Mouse (Mus musculus): ENCODE measurements around the gene Dnah14. TPM values are rescaled to one million over a fixed set of nuclear protein-coding genes. Genes with fewer than 3 reads are reported as not detected.
A peak's percentile ranks its signal among the peaks of the same experiment; 100 is the strongest.

The Dnah14 gene
- polyA plus RNA-seq, 1 experiment from 2014 or later, result 2.7 TPM

DNA sequence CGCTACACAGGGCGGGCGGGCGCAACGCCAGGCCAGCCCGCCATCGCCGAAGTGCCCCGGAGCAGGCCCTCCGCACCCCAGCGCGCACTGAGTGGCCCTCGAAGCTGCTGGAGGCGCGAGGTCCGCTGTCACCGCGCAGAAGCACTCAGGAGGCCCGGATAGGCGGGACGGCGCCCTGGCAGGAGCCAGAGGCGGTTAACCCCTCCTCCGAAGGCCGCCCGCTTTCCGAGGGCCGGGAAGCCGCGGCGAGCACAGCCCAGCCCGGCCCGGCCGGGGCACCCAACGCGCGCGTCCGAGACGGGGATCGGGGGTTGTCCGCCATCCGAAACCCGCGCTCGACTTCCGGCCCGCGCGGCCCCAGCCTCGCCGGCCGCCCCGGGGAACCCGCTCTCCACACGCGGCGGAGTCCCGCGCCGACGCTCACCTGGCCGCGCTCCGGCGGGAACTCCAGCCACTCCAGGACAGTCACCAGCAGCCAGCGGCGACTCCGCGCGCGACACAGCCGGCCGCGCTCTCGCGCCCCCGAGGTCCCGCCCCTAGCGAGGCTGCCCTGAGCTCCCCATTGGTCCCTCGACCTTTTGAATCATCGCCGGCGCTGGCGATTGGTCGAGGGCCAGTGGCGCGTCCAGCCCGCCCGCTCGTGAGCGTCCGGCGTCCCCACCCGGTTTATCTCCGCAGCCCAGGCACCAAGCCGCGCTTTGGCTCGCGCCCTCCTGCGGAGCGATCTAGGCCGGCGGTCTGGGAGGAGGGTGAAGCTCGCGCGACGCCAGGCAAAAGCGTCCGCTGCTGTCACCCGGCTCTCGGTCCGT lies 265.7 kb downstream of the Dnah14 start:
- ATAC-seq (peak; percentile 97), DNase-seq (peak; percentile 97)
- H3K27ac ChIP-seq (ENCODE audit: low read depth), result peak overlapping the region; percentile 99
- H3K9ac ChIP-seq (replicated peaks), result peak overlapping the region; percentile 97
- H3K4me3 ChIP-seq (ENCODE audit: low read depth, low read length), result peak overlapping the region; percentile 85
- H3K4me2 ChIP-seq (ENCODE audit: low read depth, low read length), result peak overlapping the region; percentile 92
- H3K4me1 ChIP-seq (ENCODE audit: insufficient read depth), result peaks cover 31% of the 10 kb centered on the region
- WGBS (ENCODE audit: insufficient replicate concordance), result under 1% methylated on average over 102 of the region's 113 CpGs
- TF ChIP-seq CTCF (IDR thresholded peaks at IDR 0.05; ENCODE audit: low read depth) (peak; percentile 66), EP300 (IDR thresholded peaks at IDR 0.05; ENCODE audit: low read depth) (no peak)
- peaks cover 17% of the 10 kb centered on the region for H3K36me3 ChIP-seq (replicated peaks; ENCODE audit: insufficient read depth, low read length)
- H3K27me3 ChIP-seq (ENCODE audit: insufficient read depth, low read length), result no peaks in the 10 kb centered on the region
- H3K9me3 ChIP-seq (ENCODE audit: low read length), result no peaks in the 10 kb centered on the region

DNA sequence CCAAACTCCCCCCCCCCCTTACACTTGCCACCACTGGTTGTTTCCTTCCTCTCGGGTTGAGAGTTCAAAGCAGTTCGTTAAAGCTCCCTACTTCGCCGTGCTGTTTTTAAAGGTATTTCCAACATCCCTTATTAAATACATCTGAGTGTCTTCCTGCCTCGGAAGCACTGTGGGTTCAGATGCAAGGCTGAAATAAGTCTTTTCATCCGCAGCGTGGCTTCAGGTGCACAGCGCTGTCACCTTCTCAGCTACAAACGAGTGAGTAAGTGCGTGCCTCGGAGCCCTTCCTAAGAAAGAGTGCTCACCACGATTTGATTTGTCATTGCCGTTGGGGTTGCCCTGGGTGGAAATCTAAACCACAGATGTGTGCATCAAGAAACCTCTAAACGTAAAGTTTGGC lies 266.4 kb downstream of the Dnah14 start, which contains the start of gene Lbr:
Gene Lbr (minus strand): TSS at position 266 of the 400 bp plus-strand sequence.
- peak; percentile 10; the same call in 1 of the 2 replicates for ATAC-seq
- WGBS (ENCODE audit: insufficient replicate concordance), result 0% methylated on average over 14 of the region's 14 CpGs
- Histone ChIP-seq H3K9me3 (ENCODE audit: low read length) (no peaks in the 10 kb centered on the region), H3K36me3 (replicated peaks; ENCODE audit: insufficient read depth, low read length) (peaks cover 14% of the 10 kb centered on the region), H3K4me1 (ENCODE audit: insufficient read depth) (peaks cover 31% of the 10 kb centered on the region), H3K9ac (replicated peaks) (peak within 1 kb of the TSS; percentile 97), H3K4me3 (ENCODE audit: low read depth, low read length) (peak within 1 kb of the TSS; percentile 85), H3K27me3 (ENCODE audit: insufficient read depth, low read length) (no peaks in the 10 kb centered on the region), H3K4me2 (ENCODE audit: low read depth, low read length) (peak within 1 kb of the TSS; percentile 92), H3K27ac (ENCODE audit: low read depth) (peak within 1 kb of the TSS; percentile 99)
- TF ChIP-seq CTCF (IDR thresholded peaks at IDR 0.05; ENCODE audit: low read depth), result no peak
- TF ChIP-seq EP300 (IDR thresholded peaks at IDR 0.05; ENCODE audit: low read depth), result no peak
- DNase-seq, result no peak

- Histone ChIP-seq H3K4me1 (ENCODE audit: insufficient read depth) (peaks cover 14% of the 10 kb centered on the region), H3K27me3 (ENCODE audit: insufficient read depth, low read length) (no peaks in the 10 kb centered on the region), H3K9ac (replicated peaks) (no peak overlapping the region), H3K9me3 (ENCODE audit: low read length) (no peaks in the 10 kb centered on the region), H3K4me2 (ENCODE audit: low read depth, low read length) (no peak overlapping the region), H3K4me3 (ENCODE audit: low read depth, low read length) (no peak overlapping the region), H3K27ac (ENCODE audit: low read depth) (no peak overlapping the region), H3K36me3 (replicated peaks; ENCODE audit: insufficient read depth, low read length) (no peaks in the 10 kb centered on the region)
- DNase-seq (no peak), ATAC-seq (no peak)
- TF ChIP-seq CTCF (IDR thresholded peaks at IDR 0.05; ENCODE audit: low read depth), result no peak
- no peak for TF ChIP-seq EP300 (IDR thresholded peaks at IDR 0.05; ENCODE audit: low read depth)
- WGBS (ENCODE audit: insufficient replicate concordance), result 83% methylated on average over 15 of the region's 15 CpGs
These were observed 268.7 kb downstream of the Dnah14 start for GRCm38 (mm10) chr1:181844874-181845547.

GRCm38 (mm10) chr1:181845767-181846166 lies 269.4 kb downstream of the Dnah14 start:
- Histone ChIP-seq H3K9ac (replicated peaks) (no peak overlapping the region), H3K27me3 (ENCODE audit: insufficient read depth, low read length) (no peaks in the 10 kb centered on the region), H3K27ac (ENCODE audit: low read depth) (no peak overlapping the region), H3K9me3 (ENCODE audit: low read length) (no peaks in the 10 kb centered on the region), H3K4me1 (ENCODE audit: insufficient read depth) (peaks cover 11% of the 10 kb centered on the region), H3K36me3 (replicated peaks; ENCODE audit: insufficient read depth, low read length) (no peaks in the 10 kb centered on the region), H3K4me3 (ENCODE audit: low read depth, low read length) (no peak overlapping the region), H3K4me2 (ENCODE audit: low read depth, low read length) (peak overlapping the region; percentile 33; the same call in 1 of the 2 replicates)
- TF ChIP-seq EP300 (IDR thresholded peaks at IDR 0.05; ENCODE audit: low read depth) (no peak), CTCF (IDR thresholded peaks at IDR 0.05; ENCODE audit: low read depth) (no peak)
- ATAC-seq (no peak), DNase-seq (no peak)
- 32% methylated on average over 3 of the region's 3 CpGs for WGBS (ENCODE audit: insufficient replicate concordance)

DNA sequence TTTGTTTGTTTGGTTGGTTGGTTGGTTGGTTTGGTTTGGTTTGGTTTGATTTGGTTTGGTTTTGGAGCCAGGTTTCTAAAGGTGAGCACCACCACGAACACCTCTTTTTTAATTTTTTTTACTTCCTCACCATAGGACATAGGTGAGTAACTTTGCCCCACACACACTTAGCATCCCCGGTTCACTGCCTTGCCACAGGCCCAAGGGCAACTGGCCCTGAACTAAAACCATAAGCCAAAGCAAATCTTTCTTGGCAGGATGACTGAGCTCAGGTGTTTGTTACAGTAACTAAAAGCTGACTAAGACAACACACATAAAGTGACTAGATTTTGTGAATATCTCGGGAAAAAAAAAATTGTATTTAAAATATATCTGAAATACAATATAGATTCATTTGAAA lies 271.0 kb downstream of the Dnah14 start:
- Histone ChIP-seq H3K36me3 (replicated peaks; ENCODE audit: insufficient read depth, low read length) (no peaks in the 10 kb centered on the region), H3K4me1 (ENCODE audit: insufficient read depth) (peaks cover 11% of the 10 kb centered on the region), H3K9ac (replicated peaks) (no peak overlapping the region), H3K27me3 (ENCODE audit: insufficient read depth, low read length) (no peaks in the 10 kb centered on the region), H3K9me3 (ENCODE audit: low read length) (no peaks in the 10 kb centered on the region), H3K4me3 (ENCODE audit: low read depth, low read length) (no peak overlapping the region), H3K4me2 (ENCODE audit: low read depth, low read length) (no peak overlapping the region), H3K27ac (ENCODE audit: low read depth) (no peak overlapping the region)
- DNase-seq, result no peak
- TF ChIP-seq CTCF (IDR thresholded peaks at IDR 0.05; ENCODE audit: low read depth), result no peak
- no peak for TF ChIP-seq EP300 (IDR thresholded peaks at IDR 0.05; ENCODE audit: low read depth)
- WGBS (ENCODE audit: insufficient replicate concordance), result 72% methylated on average over 3 of the region's 3 CpGs
- ATAC-seq, result no peak

- no peak overlapping the region for H3K9ac ChIP-seq (replicated peaks)
- DNase-seq (no peak), ATAC-seq (no peak)
- no peaks in the 10 kb centered on the region for H3K9me3 ChIP-seq (ENCODE audit: low read length)
- WGBS (ENCODE audit: insufficient replicate concordance), result 86% methylated on average over 1 of the region's 1 CpGs
- no peak for TF ChIP-seq EP300 (IDR thresholded peaks at IDR 0.05; ENCODE audit: low read depth)
- no peak for TF ChIP-seq CTCF (IDR thresholded peaks at IDR 0.05; ENCODE audit: low read depth)
- H3K4me1 ChIP-seq (ENCODE audit: insufficient read depth), result peaks cover 8% of the 10 kb centered on the region
- no peaks in the 10 kb centered on the region for H3K27me3 ChIP-seq (ENCODE audit: insufficient read depth, low read length)
- no peak overlapping the region for H3K27ac ChIP-seq (ENCODE audit: low read depth)
- H3K36me3 ChIP-seq (replicated peaks; ENCODE audit: insufficient read depth, low read length), result no peaks in the 10 kb centered on the region
- H3K4me2 ChIP-seq (ENCODE audit: low read depth, low read length), result no peak overlapping the region
- H3K4me3 ChIP-seq (ENCODE audit: low read depth, low read length), result no peak overlapping the region
These were observed 271.9 kb downstream of the Dnah14 start for GRCm38 (mm10) chr1:181848210-181848609.
